Comparison of ENCODE assay signal across 7 mouse cellular contexts in genomic region chr3:100359036-100359435, GRCm38 (mm10).
DNase-seq lines count a peak whose midpoint lies in the region; ATAC-seq and TF ChIP-seq lines count a peak whose summit lies in the region.

No protein-coding gene starts in this region.

- no peaks in the 10 kb centered on the region for H3K36me3 ChIP-seq in intestine, postnatal 0 days (ENCODE audit: control insufficient read depth, insufficient read depth)

- H3K27ac ChIP-seq in intestine, postnatal 0 days (ENCODE audit: low read depth, low read length): no peak overlapping the region

- 27% methylated on average over 8 of the region's 8 CpGs for WGBS in intestine, postnatal 0 days

- no peaks in the 10 kb centered on the region for H3K4me1 ChIP-seq in intestine, postnatal 0 days (replicated peaks; ENCODE audit: control insufficient read depth, insufficient read depth, low read length)

- no peaks in the 10 kb centered on the region for H3K27me3 ChIP-seq in intestine, postnatal 0 days (replicated peaks; ENCODE audit: control insufficient read depth, insufficient read depth, low read length)

- peak; percentile 29 for DNase-seq in WW6 (ENCODE audit: low read depth, low spot score)
- peak; percentile 56 to 65 for DNase-seq in cerebellum, postnatal 14 days
- DNase-seq in gastrocnemius, postnatal 36 days: peak; percentile 6 to 18
- DNase-seq in left cerebral cortex, postnatal 25 days (ENCODE audit: low spot score in 2 of 2): peak; percentile 61 to 84
- peak; percentile 36 for DNase-seq in right cerebral cortex, postnatal 25 days

- ATAC-seq in intestine, postnatal 0 days: peak; percentile 53; the same call in 1 of the 2 replicates
- ATAC-seq in megakaryocyte-erythroid progenitor cell, adult 5-6 weeks (replicated peaks; ENCODE audit: low FRiP score, low TSS enrichment, poor library complexity, severe bottlenecking): peak; percentile 92

- H3K4me2 ChIP-seq in intestine, postnatal 0 days (replicated peaks; ENCODE audit: low read depth): peak overlapping the region; percentile 53

- TF ChIP-seq CTCF in intestine, postnatal 0 days (IDR thresholded peaks at IDR 0.05; ENCODE audit: low read depth): peak; percentile 82

- H3K9ac ChIP-seq in intestine, postnatal 0 days (ENCODE audit: low read depth, low read length): no peak overlapping the region

- no peaks in the 10 kb centered on the region for H3K9me3 ChIP-seq in intestine, postnatal 0 days (ENCODE audit: control insufficient read depth)

- intact Hi-C loops in gastrocnemius, postnatal 36 days (cut with DNase I): loop anchor here (5.0 kb wide), 1 partner anchor 208 kb away; no protein-coding TSS in a partner anchor
- intact Hi-C loops in left cerebral cortex, postnatal 25 days (cut with DNase I): loop anchor here (1.0 to 5.0 kb wide), 2 partner anchors 198 to 209 kb away; no protein-coding TSS in a partner anchor

- no peak overlapping the region for H3K4me3 ChIP-seq in intestine, postnatal 0 days (ENCODE audit: low read depth, low read length)

Comparison
In these comparisons a context has a peak if more than half of its experiments do, and no peak if none do; other contexts are left out.
1. DNase-seq: peak in every context shown above with its lines; median percentile 72 in left cerebral cortex, postnatal 25 days; 60 in cerebellum, postnatal 14 days; 36 in right cerebral cortex, postnatal 25 days; 29 in WW6; 12 in gastrocnemius, postnatal 36 days.